Mouse (Mus musculus) gastrocnemius, adult 2 months (tissue): Measurements from ENCODE around the gene Prodh2. TPM values are rescaled to one million over a fixed set of nuclear protein-coding genes. Genes with fewer than 3 reads are reported as not detected.

ENCODE experiments used
- DNase-seq: peaks from one replicate; pipeline ENCODE4 v3.0.0; 2022
- H3K27ac ChIP-seq: fragments of 200-600 bp; 2 replicates; pipeline ENCODE4 v1.8.1; 2022; ENCODE audit warnings: mild to moderate bottlenecking
- H3K4me3 ChIP-seq: fragments of 200-600 bp; 2 replicates; pipeline ENCODE4 v1.8.1; 2022; ENCODE audit warnings: mild to moderate bottlenecking, moderate library complexity
- CTCF ChIP-seq: fragments of 200-600 bp; IDR thresholded peaks from 2 replicates; pipeline ENCODE4 v1.8.1; 2022; ENCODE audit warnings: antibody characterized with exemption, mild to moderate bottlenecking, moderate library complexity
- intact Hi-C: fragments of 180-260 bp; cut with DNase I; formaldehyde crosslinking; loops from one replicate; pipeline ENCODE4 v1.15.1; 2025
- microRNA-seq: library from miRNA; unstranded; fragments of <30 nt; microRNA quantifications from one replicate; pipeline ENCODE4 v1.2.0, GENCODE M21; 2021
- total RNA-seq, 2 experiments: library from RNA; stranded (reverse); gene quantifications; 2 replicates each; pipeline ENCODE4 v1.2.3; 2021

Gene Prodh2
- total RNA-seq, 2 experiments from 2014 or later = not detected

DNA sequence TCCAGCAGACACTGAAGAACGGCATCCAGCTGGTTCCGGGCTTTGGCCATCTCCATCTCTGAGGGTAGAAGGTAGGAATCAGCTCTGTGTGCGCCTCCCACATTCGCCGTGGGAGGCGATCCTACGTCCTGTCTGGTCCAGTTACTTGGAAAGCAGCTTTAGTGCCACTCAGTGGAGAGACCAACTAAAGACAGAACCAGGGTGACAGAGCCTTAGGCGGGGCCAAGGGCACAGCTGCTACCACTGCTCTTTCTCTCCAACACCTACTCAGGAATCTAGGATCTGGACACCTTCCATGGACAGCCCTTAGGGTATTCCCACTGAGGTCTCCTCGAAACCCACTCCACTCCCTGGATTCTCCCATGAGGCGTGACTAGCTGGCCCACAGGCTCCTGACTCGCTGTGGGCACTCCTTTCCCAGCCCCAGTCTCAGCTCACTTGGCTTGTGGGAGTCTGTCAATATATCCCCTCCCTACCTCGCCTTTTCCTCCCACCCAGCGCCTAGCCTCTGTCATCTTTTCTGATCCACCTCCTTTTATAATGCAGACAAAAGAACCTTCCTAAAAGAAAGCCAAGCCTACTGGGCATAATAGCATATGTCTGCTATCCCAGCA is 64.6 kb downstream of the Prodh2 start:
- Histone ChIP-seq H3K4me3 (peak overlapping the region; percentile 69; the same call in 1 of the 2 replicates), H3K27ac (peak overlapping the region; percentile 90; the same call in 1 of the 2 replicates)
- no peak for TF ChIP-seq CTCF
- intact Hi-C loops = no loop called here
- no peak for DNase-seq

DNA sequence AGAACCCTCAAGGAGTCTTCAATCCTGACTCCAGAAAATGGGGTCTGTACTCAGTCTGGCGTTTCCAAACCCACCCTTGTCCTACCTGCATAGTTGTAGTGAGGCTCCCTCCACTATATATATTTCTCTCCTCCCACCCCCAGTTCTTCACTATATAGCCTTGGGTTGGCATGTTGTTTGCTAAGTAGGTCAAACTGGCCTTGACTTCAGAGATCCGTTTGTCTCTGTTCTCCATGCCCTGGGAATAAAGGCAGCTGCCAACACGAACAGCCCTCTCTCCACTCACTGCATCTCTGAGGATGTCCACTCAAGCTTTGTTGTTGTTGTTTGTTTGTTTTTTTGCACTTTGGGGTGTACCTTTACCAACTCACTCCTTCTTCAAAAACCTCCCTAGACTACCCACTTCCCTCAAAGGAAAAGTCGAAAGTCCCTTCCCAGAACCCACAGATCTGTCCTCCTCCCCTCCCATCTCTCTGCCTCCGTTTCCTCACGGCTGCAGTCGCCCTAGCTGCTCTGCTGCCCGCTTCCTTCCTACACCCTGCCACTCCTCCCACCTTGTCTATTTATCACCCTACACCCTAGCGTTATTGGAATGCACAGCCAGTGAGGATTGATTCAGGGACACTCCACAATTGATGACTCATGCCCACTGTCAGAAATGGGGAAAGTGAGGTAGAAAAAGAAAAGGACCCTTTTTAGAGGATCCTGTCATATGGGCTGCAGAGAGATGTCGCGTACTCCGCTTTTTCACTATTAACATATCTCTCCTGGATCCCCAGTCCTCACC is 65.4 kb downstream of the Prodh2 start:
- DNase-seq = no peak
- Histone ChIP-seq H3K4me3 (peak overlapping the region; percentile 69), H3K27ac (peak overlapping the region; percentile 90)
- TF ChIP-seq CTCF = no peak
- intact Hi-C loops = no loop called here

DNA sequence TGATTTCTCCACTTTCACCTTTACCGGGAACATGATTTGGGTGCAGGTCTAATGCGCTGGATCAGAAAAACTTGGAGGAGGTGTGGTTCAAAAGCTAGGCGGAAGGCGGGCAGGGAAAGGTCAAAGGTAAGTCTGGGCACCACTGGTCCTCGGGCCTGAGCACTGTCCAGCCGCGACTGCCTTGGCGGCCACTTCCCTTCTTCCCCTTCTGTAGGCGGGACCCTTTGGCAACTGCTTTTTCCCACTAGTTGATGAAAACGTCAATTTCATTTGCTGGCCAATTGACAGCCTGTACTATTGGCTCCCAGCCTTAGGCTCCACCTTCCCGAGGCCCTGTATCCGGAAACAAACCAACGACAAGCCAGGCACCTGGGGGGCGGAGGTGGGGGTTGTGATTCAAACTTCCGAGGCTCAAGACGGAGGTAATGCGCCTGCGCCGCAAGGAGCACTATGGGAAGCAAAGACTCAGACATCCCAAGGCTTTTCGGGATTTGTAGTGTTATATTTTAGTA is 66.1 kb downstream of the Prodh2 start, which contains the start of gene Lin37:
Lin37 (minus strand) TSS at position 396 of the 512 bp plus-strand sequence.
- peak within 1 kb of the TSS; percentile 69 for H3K4me3 ChIP-seq
- intact Hi-C loops = no loop called here
- TF ChIP-seq CTCF = no peak
- peak within 1 kb of the TSS; percentile 90 for H3K27ac ChIP-seq
- DNase-seq = peak; percentile 98

DNA sequence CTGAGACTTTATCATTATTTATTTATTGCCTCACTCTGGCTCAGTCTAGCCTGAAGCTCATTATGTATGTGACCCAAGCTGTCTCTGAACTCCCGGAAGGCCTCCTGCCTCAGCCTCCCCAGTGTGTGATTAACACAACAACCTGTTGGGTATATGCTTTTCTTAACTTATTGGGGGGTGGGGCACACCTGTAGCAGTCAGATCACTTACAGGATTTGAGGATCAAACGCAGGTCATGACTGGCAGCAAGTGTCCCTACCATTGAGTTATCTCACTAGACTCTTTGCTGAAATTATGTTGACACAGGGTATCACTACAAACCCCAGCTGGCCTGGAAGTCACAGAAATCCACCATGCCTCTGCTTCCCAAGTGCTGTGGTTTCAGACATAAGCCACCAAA is 66.9 kb downstream of the Prodh2 start:
- no peak for TF ChIP-seq CTCF
- DNase-seq = no peak
- Histone ChIP-seq H3K27ac (peak overlapping the region; percentile 90), H3K4me3 (peak overlapping the region; percentile 69)
- intact Hi-C loops = no loop called here

DNA sequence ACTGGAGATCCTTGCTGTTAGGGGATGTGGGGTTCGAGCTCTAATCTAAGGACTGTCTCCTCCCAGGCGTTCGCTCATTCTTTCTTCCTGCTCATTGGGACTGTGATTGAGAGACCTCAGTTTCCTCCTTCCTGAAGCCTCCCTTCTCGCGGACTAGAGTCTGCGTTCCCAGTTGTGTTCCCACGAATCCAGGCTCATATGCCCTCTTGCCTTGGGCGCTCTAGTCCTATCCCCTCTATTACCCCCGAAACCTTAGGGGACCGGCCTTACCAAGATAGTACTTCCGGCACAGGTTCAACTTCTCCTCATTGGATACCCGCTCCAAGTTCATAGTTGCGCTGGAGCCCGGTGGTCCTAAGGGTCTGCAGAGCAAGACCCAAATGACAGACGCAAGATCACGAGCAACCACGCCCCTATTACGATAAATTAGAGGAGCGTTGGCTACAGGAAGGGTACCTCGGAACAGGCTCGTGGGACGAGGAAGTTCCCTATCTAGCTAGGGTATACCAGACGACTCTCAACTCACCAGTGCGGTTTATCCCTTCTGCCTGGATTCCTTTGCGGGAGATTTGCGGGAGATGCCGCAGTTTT is 69.2 kb downstream of the Prodh2 start:
- peak overlapping the region; percentile 99 for H3K27ac ChIP-seq
- intact Hi-C loops = no loop called here
- no peak for TF ChIP-seq CTCF
- DNase-seq = no peak
- peak overlapping the region; percentile 89 for H3K4me3 ChIP-seq

Small RNA genes within 50 kb of the gene (microRNA-seq; reads per million reads assigned to microRNA genes)
- 3.6 reads per million for gene Gm38670

Other genes with a start within 250 kb of the Prodh2 start
- under 1 TPM in 1 of 2 experiments, not detected in 1; 0.26 TPM for gene Thap8, start 213.5 kb upstream of the Prodh2 start, total RNA-seq
- gene Wdr62, start 213.2 kb upstream of the Prodh2 start, total RNA-seq = 1 to 10 TPM; 1.7 to 3.0 TPM
- gene Clip3, start 201.9 kb upstream of the Prodh2 start, total RNA-seq = 1 to 10 TPM; 5.5 to 5.8 TPM
- gene Alkbh6, start 184.9 kb upstream of the Prodh2 start, total RNA-seq = 10 to 100 TPM; 21.0 to 22.9 TPM
- 1 to 10 TPM; 1.8 to 2.1 TPM for gene Syne4, start 178.8 kb upstream of the Prodh2 start, total RNA-seq
- gene E130208F15Rik, start 171.9 kb upstream of the Prodh2 start, total RNA-seq = under 1 TPM; 0.36 to 0.42 TPM
- 1 to 10 TPM; 5.9 to 6.9 TPM for gene Sdhaf1, start 169.7 kb upstream of the Prodh2 start, total RNA-seq
- 1 to 10 TPM; 3.8 to 4.3 TPM for gene Lrfn3, start 130.8 kb upstream of the Prodh2 start, total RNA-seq
- 1 to 10 TPM; 2.6 to 5.7 TPM for gene Tyrobp, start 79.9 kb upstream of the Prodh2 start, total RNA-seq
- not detected for gene Hcst, start 73.8 kb upstream of the Prodh2 start, total RNA-seq
- gene Nfkbid, start 71.9 kb upstream of the Prodh2 start, total RNA-seq = under 1 TPM; 0.11 to 0.13 TPM
- gene Aplp1, start 48.1 kb upstream of the Prodh2 start, total RNA-seq = 1 to 10 TPM in 1 of 2 experiments, under 1 TPM in 1; 0.94 to 1.2 TPM
- not detected for gene Kirrel2, start 35.9 kb upstream of the Prodh2 start, total RNA-seq
- gene Nphs1, start 35.3 kb upstream of the Prodh2 start, total RNA-seq = not detected
- under 1 TPM; 0.31 to 0.47 TPM for gene Arhgap33, start 41.4 kb downstream of the Prodh2 start, total RNA-seq
- gene Hspb6, start 58.6 kb downstream of the Prodh2 start, total RNA-seq = 1,000 to 10,000 TPM in 1 of 2 experiments, 100 to 1,000 TPM in 1; 867 to 2,532 TPM
- 1 to 10 TPM; 5.5 to 7.3 TPM for gene Proser3, start 58.7 kb downstream of the Prodh2 start, total RNA-seq
- gene Lin37, start 66.2 kb downstream of the Prodh2 start, total RNA-seq = 10 to 100 TPM in 1 of 2 experiments, 1 to 10 TPM in 1; 9.2 to 10.5 TPM
- 10 to 100 TPM; 53.8 to 62.5 TPM for gene U2af1l4, start 69.7 kb downstream of the Prodh2 start, total RNA-seq
- 1 to 10 TPM; 1.8 to 2.2 TPM for gene Gm49396, start 69.7 kb downstream of the Prodh2 start, total RNA-seq
- gene Psenen, start 70.0 kb downstream of the Prodh2 start, total RNA-seq = 100 to 1,000 TPM; 116 to 123 TPM
- 1 to 10 TPM; 1.1 to 1.5 TPM for gene Igflr1, start 71.8 kb downstream of the Prodh2 start, total RNA-seq
- 10 to 100 TPM; 13.3 to 16.3 TPM for gene Kmt2b, start 95.1 kb downstream of the Prodh2 start, total RNA-seq
- gene Zbtb32, start 105.3 kb downstream of the Prodh2 start, total RNA-seq = under 1 TPM in 1 of 2 experiments, not detected in 1; 0.33 TPM
- under 1 TPM in 1 of 2 experiments, not detected in 1; 0.17 TPM for gene Upk1a, start 119.2 kb downstream of the Prodh2 start, total RNA-seq
- 1,000 to 10,000 TPM; 1,338 to 2,234 TPM for gene Cox6b1, start 132.5 kb downstream of the Prodh2 start, total RNA-seq
- not detected for gene Etv2, start 142.2 kb downstream of the Prodh2 start, total RNA-seq
- 10 to 100 TPM; 37.4 to 38.3 TPM for gene Rbm42, start 156.7 kb downstream of the Prodh2 start, total RNA-seq
- gene Haus5, start 171.4 kb downstream of the Prodh2 start, total RNA-seq = 1 to 10 TPM; 3.7 to 4.2 TPM
- gene Pmis2, start 178.0 kb downstream of the Prodh2 start, total RNA-seq = 1 to 10 TPM; 2.7 to 4.9 TPM
- not detected for gene 2200002J24Rik, start 205.3 kb downstream of the Prodh2 start, total RNA-seq
- under 1 TPM; 0.13 to 0.14 TPM for gene Atp4a, start 218.6 kb downstream of the Prodh2 start, total RNA-seq
- 100 to 1,000 TPM; 232 to 255 TPM for gene Tmem147, start 235.9 kb downstream of the Prodh2 start, total RNA-seq